Mouse (Mus musculus) heart, adult 8-10 months (tissue): ENCODE data around the gene Aldh3b1. TPM values are rescaled to one million over a fixed set of nuclear protein-coding genes. Genes with fewer than 3 reads are reported as not detected.

Experiments used
- DNase-seq: peaks from one replicate; pipeline ENCODE4 v3.0.0; 2022; ENCODE audit warnings: low spot score
- total RNA-seq, 4 experiments: library from RNA; stranded (reverse); gene quantifications; 2 replicates each; pipeline ENCODE4 v1.2.4; 2022

The Aldh3b1 gene
- total RNA-seq, 4 experiments from 2014 or later = 0.76 to 2.2 (median 1.6) TPM

DNA sequence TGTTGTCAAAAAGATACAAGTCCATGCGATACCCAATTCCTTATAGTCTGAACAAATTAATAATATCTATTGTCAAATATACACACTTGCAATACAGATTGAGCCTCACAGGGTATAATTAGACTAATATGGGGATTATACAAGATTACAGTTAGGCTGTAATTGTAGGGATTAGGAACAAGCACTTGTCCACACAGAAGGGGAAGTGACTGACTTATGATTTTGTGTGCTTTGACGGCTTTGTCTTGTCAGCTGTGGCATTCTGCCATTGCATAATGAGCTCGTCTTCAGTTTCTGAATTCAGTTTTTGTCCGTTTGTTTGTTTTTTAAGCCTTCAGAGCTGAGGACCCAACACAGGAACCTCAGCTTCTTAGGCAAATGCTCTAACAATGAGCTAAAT is 47.4 kb downstream of the Aldh3b1 start:
- no peak for DNase-seq

DNA sequence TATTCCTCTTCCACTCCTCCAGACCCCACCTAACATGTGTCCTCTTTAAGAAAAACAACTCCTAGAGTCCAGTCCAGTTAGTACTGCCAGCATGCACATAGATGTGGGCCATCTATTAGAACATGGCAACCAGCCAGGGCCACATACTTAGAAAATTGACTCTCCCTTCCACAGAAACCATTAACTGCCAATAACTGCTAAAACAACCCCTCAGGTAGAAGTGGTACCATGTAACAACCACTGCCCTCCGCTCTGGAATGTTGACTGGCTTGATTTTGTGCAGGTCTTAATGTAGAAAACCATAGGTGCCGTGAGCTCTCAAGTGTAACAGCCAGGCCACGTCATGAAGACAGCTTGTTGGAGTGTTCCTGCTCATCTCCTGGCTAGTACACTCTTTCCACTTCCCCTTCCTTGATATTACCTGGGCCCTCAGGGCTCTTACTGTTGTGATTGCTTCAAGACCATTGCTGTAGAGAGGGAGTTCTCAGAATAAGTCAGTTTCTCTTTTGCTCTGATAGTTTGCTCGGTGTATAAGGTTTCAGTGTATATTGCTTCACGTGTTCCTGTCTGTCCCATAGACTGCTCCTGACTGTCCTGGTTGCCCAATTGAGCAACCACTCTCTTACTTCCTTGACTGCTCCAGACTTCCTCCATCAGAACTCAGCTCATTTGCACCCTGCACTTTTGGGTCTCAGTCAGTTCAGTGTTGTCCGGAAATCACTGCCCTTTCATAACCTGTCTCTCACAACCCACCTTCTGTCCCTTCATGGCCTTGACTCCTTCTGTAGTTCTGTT is 49.4 kb downstream of the Aldh3b1 start:
- DNase-seq = no peak

DNA sequence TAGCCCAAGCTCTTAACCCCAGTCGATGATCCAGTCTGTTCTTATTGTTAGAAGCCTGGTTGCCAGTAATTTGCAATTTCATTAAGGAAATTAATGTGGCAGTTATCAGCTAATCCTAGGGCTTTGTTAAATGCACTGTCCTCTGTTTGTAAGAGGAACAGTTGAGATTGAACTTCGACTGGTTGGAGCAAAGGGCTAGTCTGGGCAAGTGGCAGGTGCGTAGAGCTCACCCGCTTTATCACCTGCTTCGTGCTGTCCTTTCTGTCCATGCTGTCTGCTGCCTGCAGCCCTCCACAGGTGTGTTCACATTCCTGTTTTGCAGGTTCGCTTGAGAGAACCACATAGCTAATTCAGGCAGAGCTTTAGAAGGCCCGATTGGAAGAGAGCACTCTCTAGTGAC is 54.6 kb downstream of the Aldh3b1 start:
- DNase-seq = no peak

DNA sequence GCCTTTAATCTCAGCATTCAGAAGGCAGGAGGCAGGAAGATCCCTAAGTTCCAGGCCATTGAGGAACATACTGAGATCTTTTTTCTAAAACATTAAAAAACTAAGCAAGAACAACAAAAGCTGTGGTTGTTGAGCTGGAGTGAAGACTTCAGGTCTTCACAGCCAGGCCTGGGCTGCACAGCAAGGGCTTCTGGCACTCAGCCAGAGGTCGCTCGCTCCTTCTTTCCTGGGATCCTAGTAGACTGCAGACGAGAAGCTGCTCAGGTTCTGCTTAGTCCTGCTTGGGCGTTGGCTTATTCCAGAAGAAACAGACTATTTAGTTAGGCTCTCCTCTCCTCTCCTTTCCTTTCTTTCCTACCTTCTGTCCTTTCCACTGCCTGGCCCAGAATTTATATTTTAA is 57.2 kb downstream of the Aldh3b1 start:
- DNase-seq = no peak

DNA sequence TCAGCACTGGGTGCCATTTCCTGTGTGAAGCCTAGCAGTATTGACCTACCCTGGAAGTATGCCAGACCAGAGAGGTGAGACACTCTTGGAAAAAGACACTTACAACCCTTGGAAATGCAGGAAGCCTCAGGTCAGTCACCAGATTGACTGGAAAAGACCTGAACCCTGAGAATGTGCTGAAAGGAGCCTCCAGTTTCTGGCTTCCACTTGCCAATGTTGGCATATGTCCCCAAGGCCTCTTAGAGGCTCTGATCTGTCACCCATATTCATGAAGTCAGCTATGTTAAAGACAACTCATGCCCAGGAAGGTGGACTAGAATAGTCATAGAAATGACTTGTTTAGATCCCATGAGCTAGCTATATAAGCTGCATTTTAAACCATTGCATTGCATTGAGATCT is 58.1 kb downstream of the Aldh3b1 start:
- DNase-seq = no peak

DNA sequence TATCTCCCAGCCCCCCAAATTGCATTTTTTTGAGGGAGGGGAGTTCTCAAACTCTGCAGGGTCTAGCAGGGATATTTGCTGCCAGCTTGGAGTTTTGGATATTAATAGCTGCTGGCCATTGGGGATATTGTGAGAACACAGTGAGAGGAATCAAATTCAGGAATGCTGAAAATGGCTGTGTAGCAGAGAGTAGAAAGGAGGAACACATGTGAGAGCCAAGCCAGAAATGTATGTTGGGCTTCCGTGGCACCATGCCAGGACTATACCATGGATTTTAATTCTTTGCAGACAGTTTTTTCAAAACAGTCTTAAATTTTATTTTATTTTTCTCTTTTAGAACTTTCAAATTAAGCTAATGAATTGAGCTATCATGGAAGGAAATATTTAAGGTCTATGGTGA is 61.3 kb downstream of the Aldh3b1 start:
- no peak for DNase-seq

DNA sequence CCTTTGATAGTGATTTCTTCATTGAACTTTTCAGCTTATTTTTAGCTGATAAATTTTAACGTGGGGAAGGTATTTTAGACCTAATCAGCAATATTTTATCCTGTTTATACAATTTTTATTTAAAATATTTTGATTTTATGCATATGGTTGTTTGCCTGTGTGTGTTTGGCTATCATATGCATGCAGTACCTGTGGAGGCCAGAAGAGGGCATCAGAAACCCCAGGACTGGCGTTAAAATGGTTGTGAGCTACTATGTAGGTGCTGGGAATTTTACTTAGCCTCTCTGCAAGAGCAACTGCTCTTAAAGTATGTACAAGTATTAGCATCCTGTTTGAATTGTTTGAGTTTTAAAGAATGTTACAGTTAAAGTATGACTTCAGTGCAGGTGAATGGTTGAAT is 64.6 kb downstream of the Aldh3b1 start:
- DNase-seq = no peak

Other genes starting within 250 kb of the Aldh3b1 start
- gene Lrp5, start 243.2 kb downstream of the Aldh3b1 start, total RNA-seq = 10 to 100 TPM; 48.9 to 52.9 (median 50.7) TPM
- 1 to 10 TPM; 5.5 to 8.2 (median 6.5) TPM for gene 1810055G02Rik, start 221.5 kb downstream of the Aldh3b1 start, total RNA-seq
- 10 to 100 TPM; 23.7 to 29.4 (median 28.2) TPM for gene Kmt5b, start 162.4 kb downstream of the Aldh3b1 start, total RNA-seq
- gene Chka, start 78.0 kb downstream of the Aldh3b1 start, total RNA-seq = 10 to 100 TPM in 1 of 4 experiments, 1 to 10 TPM in 3; 8.3 to 10.4 (median 8.7) TPM
- 10 to 100 TPM in 2 of 4 experiments, 1 to 10 TPM in 2; 8.5 to 13.9 (median 9.3) TPM for gene Tcirg1, start 22.7 kb downstream of the Aldh3b1 start, total RNA-seq
- gene Ndufs8, start 17.0 kb downstream of the Aldh3b1 start, total RNA-seq = 100 to 1,000 TPM; 481 to 543 (median 507) TPM
- gene Unc93b1, start 5.4 kb upstream of the Aldh3b1 start, total RNA-seq = 10 to 100 TPM; 11.1 to 19.2 (median 13.7) TPM
- 1 to 10 TPM in 1 of 4 experiments, under 1 TPM in 3; 0.35 to 1.2 (median 0.55) TPM for gene Aldh3b3, start 28.8 kb upstream of the Aldh3b1 start, total RNA-seq
- under 1 TPM in 2 of 4 experiments, not detected in 2; 0.19 to 0.23 TPM for gene Aldh3b2, start 42.5 kb upstream of the Aldh3b1 start, total RNA-seq
- gene Acy3, start 56.8 kb upstream of the Aldh3b1 start, total RNA-seq = 10 to 100 TPM; 24.2 to 32.4 (median 28.4) TPM
- not detected for gene Tbx10, start 62.9 kb upstream of the Aldh3b1 start, total RNA-seq
- 100 to 1,000 TPM; 134 to 165 (median 153) TPM for gene Nudt8, start 70.8 kb upstream of the Aldh3b1 start, total RNA-seq
- gene Gm49405, start 70.8 kb upstream of the Aldh3b1 start, total RNA-seq = 1 to 10 TPM in 1 of 4 experiments, under 1 TPM in 3; 0.69 to 1.6 (median 0.81) TPM
- 100 to 1,000 TPM; 255 to 281 (median 261) TPM for gene Doc2g, start 73.5 kb upstream of the Aldh3b1 start, total RNA-seq
- gene Ndufv1, start 83.0 kb upstream of the Aldh3b1 start, total RNA-seq = 1,000 to 10,000 TPM; 1,087 to 1,207 (median 1,176) TPM
- gene Gstp1, start 108.2 kb upstream of the Aldh3b1 start, total RNA-seq = 100 to 1,000 TPM; 355 to 468 (median 390) TPM
- 100 to 1,000 TPM; 131 to 147 (median 142) TPM for gene Gstp2, start 116.2 kb upstream of the Aldh3b1 start, total RNA-seq
- gene Gstp3, start 129.8 kb upstream of the Aldh3b1 start, total RNA-seq = not detected
- not detected for gene Cabp2, start 151.8 kb upstream of the Aldh3b1 start, total RNA-seq
- gene Cdk2ap2, start 167.4 kb upstream of the Aldh3b1 start, total RNA-seq = 10 to 100 TPM; 33.6 to 43.4 (median 39.5) TPM
- 10 to 100 TPM; 17.0 to 22.1 (median 18.3) TPM for gene Pitpnm1, start 170.2 kb upstream of the Aldh3b1 start, total RNA-seq
- gene Aip, start 196.1 kb upstream of the Aldh3b1 start, total RNA-seq = 10 to 100 TPM; 65.9 to 79.6 (median 70.7) TPM
- not detected for gene Gpr152, start 210.0 kb upstream of the Aldh3b1 start, total RNA-seq
- not detected for gene Cabp4, start 214.2 kb upstream of the Aldh3b1 start, total RNA-seq
- gene Coro1b, start 218.8 kb upstream of the Aldh3b1 start, total RNA-seq = 10 to 100 TPM; 34.9 to 55.9 (median 42.8) TPM
- gene Ptprcap, start 223.8 kb upstream of the Aldh3b1 start, total RNA-seq = 1 to 10 TPM in 3 of 4 experiments, under 1 TPM in 1; 0.73 to 2.4 (median 1.3) TPM
- gene Rps6kb2, start 233.5 kb upstream of the Aldh3b1 start, total RNA-seq = 10 to 100 TPM; 15.6 to 17.9 (median 17.0) TPM
- 10 to 100 TPM; 28.3 to 37.5 (median 30.5) TPM for gene Carns1, start 245.7 kb upstream of the Aldh3b1 start, total RNA-seq